Mouse (Mus musculus) myocyte (in vitro differentiated cells): ENCODE measurements around the gene Guk1. TPM values are rescaled to one million over a fixed set of nuclear protein-coding genes. Genes with fewer than 3 reads are reported as not detected.

Experiments used
- H3K27me3 ChIP-seq: one replicate; pipeline ENCODE4 v1.6.1; 2011; ENCODE audit not compliant: control insufficient read depth, insufficient read depth, insufficient read length
- H3K36me3 ChIP-seq: one replicate; pipeline ENCODE4 v1.6.1; 2011; ENCODE audit not compliant: control insufficient read depth, insufficient read depth
- H3K4me2 ChIP-seq: one replicate; pipeline ENCODE4 v1.6.1; 2011; ENCODE audit warnings: low read depth, control low read depth
- H3K4me3 ChIP-seq: one replicate; pipeline ENCODE4 v1.5.1; 2011; ENCODE audit warnings: mild to moderate bottlenecking, control low read depth, moderate library complexity
- H3K79me2 ChIP-seq: one replicate; pipeline ENCODE4 v1.6.1; 2011; ENCODE audit not compliant: control insufficient read depth, insufficient read depth
- H3ac ChIP-seq: one replicate; pipeline ENCODE4 v1.6.1; 2011; ENCODE audit not compliant: control insufficient read depth, insufficient read length
- MAX ChIP-seq: IDR thresholded peaks from one replicate; pipeline ENCODE4 v1.6.1; 2011; ENCODE audit warnings: low read depth, mild to moderate bottlenecking, control low read depth
- MYOD1 ChIP-seq, 3 experiments: IDR thresholded peaks; one replicate each; pipeline ENCODE4 v1.6.1; 2011; ENCODE audit warnings: control low read depth in 2 of 3, low read depth in 2 of 3, mild to moderate bottlenecking in 2 of 3, moderate library complexity in 1 of 3; ENCODE audit not compliant: insufficient read length in 2 of 3, control insufficient read depth in 1 of 3
- MYOG ChIP-seq, 3 experiments: IDR thresholded peaks; one replicate each; pipeline ENCODE4 v1.6.1; 2011; ENCODE audit warnings: control low read depth in 2 of 3, low read depth in 2 of 3, mild to moderate bottlenecking in 2 of 3; ENCODE audit not compliant: insufficient read length in 2 of 3, control insufficient read depth in 1 of 3, insufficient read depth in 1 of 3
- POLR2A ChIP-seq: IDR thresholded peaks from one replicate; pipeline ENCODE4 v1.6.1; 2011; ENCODE audit warnings: low read depth, mild to moderate bottlenecking, control low read depth, moderate library complexity; ENCODE audit not compliant: insufficient read length
- TCF12 ChIP-seq: IDR thresholded peaks from one replicate; pipeline ENCODE4 v1.6.1; 2011; ENCODE audit warnings: mild to moderate bottlenecking, control low read depth; ENCODE audit not compliant: poor library complexity, insufficient read depth, severe bottlenecking
- USF1 ChIP-seq: IDR thresholded peaks from one replicate; pipeline ENCODE4 v1.6.1; 2011; ENCODE audit warnings: low read depth, mild to moderate bottlenecking, control low read depth, moderate library complexity
- polyA plus RNA-seq: library from polyadenylated mRNA; unstranded; fragments of >200 nt; fragmentation: generic; extraction: Trizol; gene quantifications from one replicate; pipeline ENCODE4 v1.2.1, GENCODE M21; 2012; ENCODE audit warnings: missing spikeins

Guk1 gene
- polyA plus RNA-seq, 1 experiment = 63.5 TPM

DNA sequence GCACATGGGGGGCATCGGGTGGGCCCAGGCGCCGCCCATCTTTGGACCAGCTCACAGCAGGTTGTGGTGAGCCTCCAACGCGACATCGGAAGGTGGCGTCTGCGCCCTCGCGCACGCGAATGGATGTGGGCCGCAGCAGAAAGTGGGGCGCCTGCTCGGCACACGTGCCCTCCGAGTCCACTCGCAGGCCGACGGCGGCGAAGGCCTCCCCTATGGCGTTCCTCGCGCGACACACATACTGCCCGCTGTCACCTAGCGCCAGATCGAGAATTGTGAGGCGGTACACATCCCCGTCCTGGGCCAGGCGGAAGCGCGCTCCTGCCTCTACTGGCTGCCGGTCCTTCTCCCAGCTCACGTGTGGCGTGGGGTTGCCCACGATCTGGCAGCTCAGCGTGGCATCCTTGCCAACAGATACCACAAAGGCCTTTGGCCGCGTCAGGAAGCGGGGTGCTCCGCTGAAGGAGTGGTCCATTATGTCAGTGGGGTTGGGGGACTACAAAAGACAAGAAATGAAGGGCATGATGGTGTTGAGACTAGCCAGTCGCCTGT lies 56.0 kb downstream of the Guk1 start, which contains the start of gene Obscn:
Gene Obscn, minus strand, starts transcription at position 499 of the 549 bp plus-strand sequence.
- Histone ChIP-seq H3K79me2 (no peaks in the 10 kb centered on the region), H3K36me3 (no peaks in the 10 kb centered on the region), H3K27me3 (peaks cover 56% of the 10 kb centered on the region), H3K4me2 (peak within 1 kb of the TSS; percentile 65), H3ac (no peak within 1 kb of the TSS), H3K4me3 (peak within 1 kb of the TSS; percentile 25)
- TF ChIP-seq MYOD1 (IDR thresholded peaks at IDR 0.05; ENCODE audit: control insufficient read depth in 1 of 3, insufficient read length in 2 of 3, low read depth in 2 of 3) (no peak), TCF12 (no peak)

DNA sequence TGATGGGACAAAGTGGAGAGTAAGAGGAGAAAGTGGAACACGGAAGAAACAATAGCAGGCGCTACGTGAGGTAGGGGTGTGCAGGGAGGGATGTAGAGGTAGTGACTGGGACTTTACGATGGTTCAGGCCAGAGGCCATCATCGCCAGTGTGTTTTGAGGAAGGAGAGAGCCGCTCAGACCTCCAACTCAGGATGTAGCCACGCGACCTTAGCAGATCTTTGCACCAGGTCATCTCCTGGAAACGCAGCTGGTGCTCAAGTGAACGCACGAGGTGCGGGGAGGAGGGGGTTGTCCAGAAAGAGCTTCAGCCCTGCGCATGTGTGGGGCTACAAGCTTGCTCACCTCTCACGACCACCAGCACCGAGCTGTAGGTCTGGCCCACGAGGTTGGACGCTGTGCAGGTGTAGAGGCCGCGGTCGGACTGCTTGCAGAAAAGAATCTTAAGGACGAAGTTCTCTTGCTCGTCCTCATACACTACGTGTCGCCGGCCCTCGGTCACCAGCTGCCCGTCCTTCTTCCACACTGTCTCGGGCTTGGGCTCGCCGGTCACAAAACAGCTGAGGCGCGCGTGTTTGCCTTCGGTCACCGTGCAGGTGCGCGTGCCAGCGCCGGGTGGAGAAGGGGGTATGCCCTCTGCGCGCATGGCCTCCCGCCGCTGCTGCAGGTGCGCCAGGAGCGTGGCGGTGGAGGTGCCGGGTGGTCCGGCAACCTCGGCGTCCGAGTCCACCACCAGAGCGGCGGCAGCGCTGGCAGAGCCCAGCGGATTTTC lies 56.8 kb downstream of the Guk1 start:
- H3K27me3 ChIP-seq = peaks cover 56% of the 10 kb centered on the region
- H3K79me2 ChIP-seq = no peaks in the 10 kb centered on the region
- H3K4me2 ChIP-seq = peak overlapping the region; percentile 12
- no peak overlapping the region for H3ac ChIP-seq
- TF ChIP-seq MYOG (IDR thresholded peaks at IDR 0.05; ENCODE audit: control insufficient read depth in 1 of 3, insufficient read depth in 1 of 3, insufficient read length in 2 of 3, low read depth in 2 of 3) (peak in 1 of 3 experiments; percentile 9), MAX (no peak)
- H3K4me3 ChIP-seq = no peak overlapping the region
- H3K36me3 ChIP-seq = no peaks in the 10 kb centered on the region

DNA sequence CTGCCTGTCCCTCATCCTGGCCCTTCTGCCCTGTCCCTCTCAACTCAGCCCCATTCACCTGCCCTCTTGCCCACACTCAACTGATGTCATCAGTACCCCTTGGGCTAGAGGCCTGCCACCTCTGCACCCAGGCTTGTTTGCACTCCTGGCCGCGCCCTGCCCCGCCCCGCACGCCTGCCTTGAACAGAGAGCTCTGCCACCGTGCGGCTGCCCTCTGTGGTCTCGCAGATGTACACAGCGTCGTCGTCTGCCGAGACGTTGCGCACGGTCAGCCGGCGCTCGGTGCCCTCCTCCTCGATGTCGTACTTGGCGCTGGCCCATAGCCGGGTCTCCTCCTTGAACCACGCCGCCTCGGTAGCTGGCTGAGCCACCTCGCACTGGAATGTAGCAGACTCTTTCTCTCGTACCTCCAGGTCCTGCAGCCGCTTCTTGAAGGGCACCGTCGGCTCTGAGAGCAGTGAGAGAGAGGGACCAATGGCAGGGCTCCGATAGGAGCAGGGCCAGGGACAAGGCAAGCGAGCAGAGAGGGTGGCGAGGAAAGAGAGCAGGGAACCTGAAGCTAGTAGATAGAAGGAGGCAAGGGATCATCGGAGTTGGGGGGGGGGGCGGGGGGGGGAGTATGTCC lies 57.5 kb downstream of the Guk1 start:
- no peak for TF ChIP-seq MYOD1 (IDR thresholded peaks at IDR 0.05; ENCODE audit: control insufficient read depth in 1 of 3, insufficient read length in 2 of 3, low read depth in 2 of 3)
- TF ChIP-seq TCF12 = no peak
- TF ChIP-seq USF1 = no peak
- no peak for TF ChIP-seq POLR2A
- peak in 1 of 3 experiments; percentile 15 for TF ChIP-seq MYOG (IDR thresholded peaks at IDR 0.05; ENCODE audit: control insufficient read depth in 1 of 3, insufficient read depth in 1 of 3, insufficient read length in 2 of 3, low read depth in 2 of 3)
- H3ac ChIP-seq = no peak overlapping the region
- peak overlapping the region; percentile 12 for H3K4me2 ChIP-seq
- H3K79me2 ChIP-seq = no peaks in the 10 kb centered on the region
- H3K36me3 ChIP-seq = no peaks in the 10 kb centered on the region
- peaks cover 56% of the 10 kb centered on the region for H3K27me3 ChIP-seq
- no peak overlapping the region for H3K4me3 ChIP-seq

Other genes starting within 250 kb of the Guk1 start
- 0.88 TPM for gene Hist3h2ba, start 243.3 kb downstream of the Guk1 start, polyA plus RNA-seq
- 24.4 TPM for gene Hist3h2a, start 237.5 kb downstream of the Guk1 start, polyA plus RNA-seq
- gene Trim17, start 237.5 kb downstream of the Guk1 start, polyA plus RNA-seq = 0.64 TPM
- 19.3 TPM for gene Trim11, start 214.1 kb downstream of the Guk1 start, polyA plus RNA-seq
- gene Obscn, start 55.8 kb downstream of the Guk1 start, polyA plus RNA-seq = 25.0 TPM
- gene Iba57, start 28.5 kb downstream of the Guk1 start, polyA plus RNA-seq = 3.8 TPM
- 0.04 TPM for gene Gjc2, start 9.0 kb downstream of the Guk1 start, polyA plus RNA-seq
- 36.0 TPM for gene Mrpl55, start 10.3 kb upstream of the Guk1 start, polyA plus RNA-seq
- gene 2310033P09Rik, start 16.1 kb upstream of the Guk1 start, polyA plus RNA-seq = 13.3 TPM
- 500 TPM for gene Arf1, start 36.1 kb upstream of the Guk1 start, polyA plus RNA-seq
- gene Wnt3a, start 98.5 kb upstream of the Guk1 start, polyA plus RNA-seq = not detected
- 11.6 TPM for gene Wnt9a, start 114.7 kb upstream of the Guk1 start, polyA plus RNA-seq
- not detected for gene Prss38, start 183.4 kb upstream of the Guk1 start, polyA plus RNA-seq